Mouse (Mus musculus) MEL (cell line): ENCODE data around the gene Adamtsl4.

Experiments used
- BHLHE40 ChIP-seq: IDR thresholded peaks from 2 replicates; pipeline ENCODE4 v1.6.1; 2012; ENCODE audit warnings: low read depth, mild to moderate bottlenecking, inconsistent platforms, low read length, improper control_type of control experiment, borderline replicate concordance
- CHD2 ChIP-seq: IDR thresholded peaks from 2 replicates; pipeline ENCODE4 v1.6.1; 2011; ENCODE audit warnings: low read length, improper control_type of control experiment
- CTCF ChIP-seq, 3 experiments: IDR thresholded peaks in 2 of 3; conservative IDR thresholded peaks in 1 of 3; 2 replicates each; pipeline ENCODE4 v1.5.1; 2011 to 2012; ENCODE audit warnings: low read length in 3 of 3, low read depth in 2 of 3, mild to moderate bottlenecking in 2 of 3, improper control_type of control experiment in 1 of 3, inconsistent platforms in 1 of 3, mixed read lengths in 1 of 3, moderate library complexity in 1 of 3; ENCODE audit not compliant: control insufficient read depth in 1 of 3, insufficient read depth in 1 of 3, poor library complexity in 1 of 3, severe bottlenecking in 1 of 3
- EP300 ChIP-seq, 2 experiments: IDR thresholded peaks; 2 replicates each; pipeline ENCODE4 v1.6.1; 2011; ENCODE audit warnings: improper control_type of control experiment in 2 of 2, low read length in 2 of 2, low read depth in 1 of 2, mild to moderate bottlenecking in 1 of 2
- MAFK ChIP-seq: IDR thresholded peaks from 2 replicates; pipeline ENCODE4 v1.6.1; 2011; ENCODE audit warnings: low read depth, mild to moderate bottlenecking, low read length, improper control_type of control experiment, borderline replicate concordance
- POLR2A ChIP-seq, 2 experiments: IDR thresholded peaks; 2 replicates each; pipeline ENCODE4 v1.6.1; 2011 to 2012; ENCODE audit warnings: low read length in 2 of 2, mild to moderate bottlenecking in 2 of 2, control low read depth in 1 of 2, improper control_type of control experiment in 1 of 2, low read depth in 1 of 2, moderate library complexity in 1 of 2; ENCODE audit not compliant: control insufficient read depth in 1 of 2, insufficient read depth in 1 of 2, poor library complexity in 1 of 2
- RAD21 ChIP-seq: IDR thresholded peaks from 2 replicates; pipeline ENCODE4 v1.6.1; 2011; ENCODE audit warnings: mild to moderate bottlenecking, low read depth, low read length, improper control_type of control experiment
- RCOR1 ChIP-seq: IDR thresholded peaks from 2 replicates; pipeline ENCODE4 v1.6.1; 2012; ENCODE audit warnings: low read depth, mild to moderate bottlenecking, inconsistent platforms, low read length, improper control_type of control experiment
- SIN3A ChIP-seq: IDR thresholded peaks from 2 replicates; pipeline ENCODE4 v1.6.1; 2012; ENCODE audit warnings: low read length, improper control_type of control experiment, inconsistent platforms
- TBP ChIP-seq: IDR thresholded peaks from 2 replicates; pipeline ENCODE4 v1.8.0; 2011; ENCODE audit warnings: low read depth, low read length, improper control_type of control experiment
- UBTF ChIP-seq: IDR thresholded peaks from 2 replicates; pipeline ENCODE4 v1.6.1; 2012; ENCODE audit warnings: low read depth, mild to moderate bottlenecking, inconsistent platforms, low read length, improper control_type of control experiment, moderate library complexity, borderline replicate concordance; ENCODE audit not compliant: insufficient read depth
- ZC3H11A ChIP-seq: IDR thresholded peaks from 2 replicates; pipeline ENCODE4 v1.6.1; 2012; ENCODE audit warnings: low read depth, mild to moderate bottlenecking, inconsistent platforms, low read length, improper control_type of control experiment
- ZNF384 ChIP-seq: IDR thresholded peaks from 2 replicates; pipeline ENCODE4 v1.6.1; 2012; ENCODE audit warnings: low read depth, mild to moderate bottlenecking, inconsistent platforms, low read length, improper control_type of control experiment

- TF ChIP-seq RCOR1 (no peak), POLR2A (IDR thresholded peaks at IDR 0.05; ENCODE audit: control insufficient read depth in 1 of 2, insufficient read depth in 1 of 2, low read depth in 1 of 2, low read length in 2 of 2, poor library complexity in 1 of 2) (no peak), SIN3A (no peak), BHLHE40 (no peak), ZC3H11A (no peak), ZNF384 (no peak), RAD21 (no peak), CTCF (IDR thresholded peaks at IDR 0.05 in 2 of 3, conservative IDR thresholded peaks at IDR 0.05 in 1 of 3; ENCODE audit: control insufficient read depth in 1 of 3, insufficient read depth in 1 of 3, low read depth in 2 of 3, low read length in 3 of 3, poor library complexity in 1 of 3, severe bottlenecking in 1 of 3) (no peak), EP300 (IDR thresholded peaks at IDR 0.05; ENCODE audit: low read depth in 1 of 2, low read length in 2 of 2) (no peak), TBP (no peak), UBTF (no peak), CHD2 (no peak), MAFK (no peak)
These were observed 34.8 kb downstream of the Adamtsl4 start for GRCm38 (mm10) chr3:95652871-95653270.
